14 mouse cellular contexts compared by ENCODE assay signal in genomic region chr7:127013385-127013784, GRCm38 (mm10). TPM values are rescaled to one million over a fixed set of nuclear protein-coding genes. Genes with fewer than 3 reads are reported as not detected.
DNase-seq lines count a peak whose midpoint lies in the region; ATAC-seq and TF ChIP-seq lines count a peak whose summit lies in the region.
"Had no signal": no experiment of that assay in that cellular context is flagged by ENCODE, and none has a peak within 500 bp of the region (broad histone marks: within the 10 kb centered on the region; RNA-seq: fewer than 3 reads in every experiment).

No protein-coding gene starts in this region.

- H3K36me3 ChIP-seq in erythroblast, embryonic 14.5 days (ENCODE audit: control insufficient read depth): peaks cover 51% of the 10 kb centered on the region
- H3K36me3 ChIP-seq in limb, embryonic 13.5 days: peaks cover 45% of the 10 kb centered on the region
- H3K36me3 ChIP-seq in limb, embryonic 10.5 days: peaks cover 48% of the 10 kb centered on the region
- peaks cover 11% of the 10 kb centered on the region; the same call in 1 of the 2 replicates for H3K36me3 ChIP-seq in heart, embryonic 15.5 days
- no peaks in the 10 kb centered on the region for H3K36me3 ChIP-seq in myocyte (ENCODE audit: control insufficient read depth, insufficient read depth)

- no peak overlapping the region for H3K4me2 ChIP-seq in limb, embryonic 13.5 days (replicated peaks)
- peak overlapping the region; percentile 88; the same call in 1 of the 2 replicates for H3K4me2 ChIP-seq in heart, embryonic 15.5 days
- H3K4me2 ChIP-seq in myocyte (ENCODE audit: low read depth): peak overlapping the region; percentile 86

- 92% methylated on average over 6 of the region's 6 CpGs for WGBS in limb, embryonic 13.5 days
- 89% methylated on average over 6 of the region's 6 CpGs for WGBS in limb, embryonic 10.5 days
- 87% methylated on average over 6 of the region's 6 CpGs for WGBS in heart, embryonic 15.5 days

- no peak for TF ChIP-seq POLR2A in myocyte (IDR thresholded peaks at IDR 0.05; ENCODE audit: insufficient read length, low read depth)

- DNase-seq in limb, embryonic 10.5 days (ENCODE audit: low spot score): no peak
- DNase-seq in ovary, postnatal 14 days (ENCODE audit: low spot score): no peak
- DNase-seq in adrenal gland, postnatal 10 days: no peak
- DNase-seq: kidney, adult 8-10 months had no signal

- peak overlapping the region; percentile 62 for H3K4me3 ChIP-seq in erythroblast, embryonic 14.5 days (replicated peaks)
- H3K4me3 ChIP-seq in limb, embryonic 13.5 days: no peak overlapping the region
- H3K4me3 ChIP-seq in limb, embryonic 10.5 days: no peak overlapping the region
- H3K4me3 ChIP-seq in heart, embryonic 15.5 days: 0 out of 2 replicates have a peak overlapping the region, but pooled peaks have one; percentile 56
- peak overlapping the region; percentile 54 for H3K4me3 ChIP-seq in myocyte

- H3K4me1 ChIP-seq in erythroblast, embryonic 14.5 days (ENCODE audit: control insufficient read depth): peaks cover 83% of the 10 kb centered on the region
- peaks cover 32% of the 10 kb centered on the region for H3K4me1 ChIP-seq in limb, embryonic 13.5 days
- peaks cover 32% of the 10 kb centered on the region for H3K4me1 ChIP-seq in limb, embryonic 10.5 days
- peaks cover 42% of the 10 kb centered on the region for H3K4me1 ChIP-seq in heart, embryonic 15.5 days (replicated peaks)

- H3K27ac ChIP-seq in limb, embryonic 13.5 days: no peak overlapping the region
- no peak overlapping the region for H3K27ac ChIP-seq in limb, embryonic 10.5 days
- H3K27ac ChIP-seq in heart, embryonic 15.5 days: no peak overlapping the region
- H3K27ac ChIP-seq: forebrain, embryonic 15.5 days; limb, embryonic 12.5 days; midbrain, embryonic 12.5 days; neural tube, embryonic 13.5 days had no signal

- no peaks in the 10 kb centered on the region for H3K27me3 ChIP-seq in erythroblast, embryonic 14.5 days (ENCODE audit: control insufficient read depth)
- no peaks in the 10 kb centered on the region for H3K27me3 ChIP-seq in limb, embryonic 13.5 days
- no peaks in the 10 kb centered on the region for H3K27me3 ChIP-seq in limb, embryonic 10.5 days (ENCODE audit: low read depth, poor library complexity, severe bottlenecking)
- H3K27me3 ChIP-seq in heart, embryonic 15.5 days: no peaks in the 10 kb centered on the region
- H3K27me3 ChIP-seq in myocyte (ENCODE audit: control insufficient read depth, insufficient read depth, insufficient read length): no peaks in the 10 kb centered on the region
- H3K27me3 ChIP-seq: forebrain, embryonic 15.5 days; limb, embryonic 12.5 days; midbrain, embryonic 12.5 days; neural tube, embryonic 13.5 days had no signal

- no peaks in the 10 kb centered on the region for H3K9me3 ChIP-seq in erythroblast, embryonic 14.5 days (ENCODE audit: control insufficient read depth, low read length)
- H3K9me3 ChIP-seq in limb, embryonic 13.5 days: no peaks in the 10 kb centered on the region
- no peaks in the 10 kb centered on the region for H3K9me3 ChIP-seq in limb, embryonic 10.5 days (replicated peaks)
- no peaks in the 10 kb centered on the region for H3K9me3 ChIP-seq in heart, embryonic 15.5 days (replicated peaks)
- H3K9me3 ChIP-seq: forebrain, embryonic 15.5 days; limb, embryonic 12.5 days; midbrain, embryonic 12.5 days; neural tube, embryonic 13.5 days had no signal

- no peak for ATAC-seq in erythroblast, adult 5-6 weeks (replicated peaks; ENCODE audit: low FRiP score, poor library complexity, severe bottlenecking)
- ATAC-seq in limb, embryonic 13.5 days (ENCODE audit: low FRiP score, low read depth): no peak
- ATAC-seq in heart, embryonic 15.5 days (replicated peaks; ENCODE audit: insufficient number of reproducible peaks, insufficient read depth, low FRiP score, low read depth): no peak
- ATAC-seq: forebrain, embryonic 15.5 days had no signal

- H3ac ChIP-seq in myocyte (ENCODE audit: control insufficient read depth, insufficient read length): no peak overlapping the region

- 0 out of 2 replicates have a peak overlapping the region, but pooled peaks have one; percentile 2 for H3K9ac ChIP-seq in limb, embryonic 13.5 days
- H3K9ac ChIP-seq in heart, embryonic 15.5 days: no peak overlapping the region
- H3K9ac ChIP-seq: forebrain, embryonic 15.5 days; midbrain, embryonic 12.5 days had no signal

- peaks cover 40% of the 10 kb centered on the region for H3K79me2 ChIP-seq in myocyte (ENCODE audit: control insufficient read depth, insufficient read depth)

TF ChIP-seq in myocyte, 11 proteins besides CTCF, POLR2A, EP300 and RAD21:
- TF ChIP-seq REST (IDR thresholded peaks at IDR 0.05; ENCODE audit: insufficient read depth, insufficient read length): no peak
- no peak for TF ChIP-seq E2F4 (IDR thresholded peaks at IDR 0.05; ENCODE audit: insufficient read depth)
- no peak for TF ChIP-seq MYOD1 (IDR thresholded peaks at IDR 0.05; ENCODE audit: control insufficient read depth in 1 of 3, insufficient read length in 2 of 3, low read depth in 2 of 3)
- TF ChIP-seq TCF3 (IDR thresholded peaks at IDR 0.05; ENCODE audit: insufficient read length, low read depth): no peak
- no peak for TF ChIP-seq MYOG (IDR thresholded peaks at IDR 0.05; ENCODE audit: control insufficient read depth in 1 of 3, insufficient read depth in 1 of 3, insufficient read length in 2 of 3, low read depth in 2 of 3)
- no peak for TF ChIP-seq MAX (IDR thresholded peaks at IDR 0.05; ENCODE audit: low read depth)
- TF ChIP-seq CEBPB (IDR thresholded peaks at IDR 0.05; ENCODE audit: insufficient read depth, poor library complexity, severe bottlenecking): no peak
- TF ChIP-seq TCF12 (IDR thresholded peaks at IDR 0.05; ENCODE audit: insufficient read depth, poor library complexity, severe bottlenecking): no peak
- no peak for TF ChIP-seq POLR2AphosphoS2 (IDR thresholded peaks at IDR 0.05; ENCODE audit: insufficient read length, low read depth)
- TF ChIP-seq USF1 (IDR thresholded peaks at IDR 0.05; ENCODE audit: low read depth): no peak
- TF ChIP-seq SRF (IDR thresholded peaks at IDR 0.05; ENCODE audit: control insufficient read depth, insufficient read length, low read depth): no peak

RNA-seq across cellular contexts. Expression of gene Mvp, which starts 1.0 kb away (rescaled TPM):
- 0.87 and 1.2 TPM in 2 replicates for polyA plus RNA-seq in erythroblast, embryonic 14.5 days (2012)
- 1.5 and 1.9 TPM in 2 replicates for total RNA-seq in erythroblast, adult 5-6 weeks (2015; ENCODE audit: low replicate concordance)
- total RNA-seq in erythroblast, adult 5-6 weeks (2017; ENCODE audit: low replicate concordance): 5.5 and 7.7 TPM in 2 replicates
- polyA plus RNA-seq in limb, embryonic 13.5 days (2015; fragmentation: Nextera tagmentation; extraction: Ambion mirVana): 5.5 and 5.6 TPM in 2 replicates
- polyA plus RNA-seq in limb, embryonic 10.5 days (2016; fragmentation: Nextera tagmentation; extraction: Ambion mirVana): 3.3 and 4.0 TPM in 2 replicates
- polyA plus RNA-seq in heart, embryonic 15.5 days (2015; fragmentation: Nextera tagmentation; extraction: Ambion mirVana): 14.5 and 18.1 TPM in 2 replicates
- 111 TPM for polyA plus RNA-seq in myocyte (2012; fragmentation: generic; extraction: Trizol)
- 10 to 100 TPM; 55.7 to 60.9 TPM for total RNA-seq in adrenal gland, postnatal 10 days (2021)

RNA-seq across cellular contexts. Expression of gene Pagr1b, which starts 2.9 kb away (rescaled TPM):
- polyA plus RNA-seq in erythroblast, embryonic 14.5 days (2012): not detected in 2 replicates
- total RNA-seq in erythroblast, adult 5-6 weeks (2015; ENCODE audit: low replicate concordance): not detected in 2 replicates
- total RNA-seq in erythroblast, adult 5-6 weeks (2017; ENCODE audit: low replicate concordance): not detected in 2 replicates
- polyA plus RNA-seq in limb, embryonic 13.5 days (2015; fragmentation: Nextera tagmentation; extraction: Ambion mirVana): 0.31 TPM in 1 of 2 replicates, not detected in the other
- 0.90 TPM in 1 of 2 replicates, not detected in the other for polyA plus RNA-seq in limb, embryonic 10.5 days (2016; fragmentation: Nextera tagmentation; extraction: Ambion mirVana)
- polyA plus RNA-seq in heart, embryonic 15.5 days (2015; fragmentation: Nextera tagmentation; extraction: Ambion mirVana): 0.74 TPM in 1 of 2 replicates, not detected in the other
- polyA plus RNA-seq in myocyte (2012; fragmentation: generic; extraction: Trizol): 0.95 TPM
- total RNA-seq in adrenal gland, postnatal 10 days (2021): not detected
- total RNA-seq: heart, adult 18-20 months had no signal
- polyA plus RNA-seq: forebrain, embryonic 15.5 days had no signal

RNA-seq across cellular contexts. Expression of gene Pagr1a, which starts 3.8 kb away (rescaled TPM):
- polyA plus RNA-seq in erythroblast, embryonic 14.5 days (2012): 8.2 and 13.3 TPM in 2 replicates
- total RNA-seq in erythroblast, adult 5-6 weeks (2015; ENCODE audit: low replicate concordance): 13.4 and 18.8 TPM in 2 replicates
- 7.0 and 7.1 TPM in 2 replicates for total RNA-seq in erythroblast, adult 5-6 weeks (2017; ENCODE audit: low replicate concordance)
- polyA plus RNA-seq in limb, embryonic 13.5 days (2015; fragmentation: Nextera tagmentation; extraction: Ambion mirVana): 48.2 and 70.2 TPM in 2 replicates
- 88.5 and 95.0 TPM in 2 replicates for polyA plus RNA-seq in limb, embryonic 10.5 days (2016; fragmentation: Nextera tagmentation; extraction: Ambion mirVana)
- 59.7 and 73.1 TPM in 2 replicates for polyA plus RNA-seq in heart, embryonic 15.5 days (2015; fragmentation: Nextera tagmentation; extraction: Ambion mirVana)
- 8.1 TPM for polyA plus RNA-seq in myocyte (2012; fragmentation: generic; extraction: Trizol)
- total RNA-seq in adrenal gland, postnatal 10 days (2021): 10 to 100 TPM; 10.1 to 19.1 TPM

RNA-seq across cellular contexts. Expression of gene Gm42742, which starts 7.5 kb away (rescaled TPM):
- polyA plus RNA-seq in erythroblast, embryonic 14.5 days (2012): 15.4 and 20.8 TPM in 2 replicates
- 1.7 and 1.9 TPM in 2 replicates for total RNA-seq in erythroblast, adult 5-6 weeks (2015; ENCODE audit: low replicate concordance)
- total RNA-seq in erythroblast, adult 5-6 weeks (2017; ENCODE audit: low replicate concordance): 8.1 and 9.1 TPM in 2 replicates
- polyA plus RNA-seq in limb, embryonic 13.5 days (2015; fragmentation: Nextera tagmentation; extraction: Ambion mirVana): 52.2 and 64.8 TPM in 2 replicates
- polyA plus RNA-seq in limb, embryonic 10.5 days (2016; fragmentation: Nextera tagmentation; extraction: Ambion mirVana): 30.8 and 44.7 TPM in 2 replicates
- polyA plus RNA-seq in heart, embryonic 15.5 days (2015; fragmentation: Nextera tagmentation; extraction: Ambion mirVana): 15.7 and 16.6 TPM in 2 replicates
- 37.7 TPM for polyA plus RNA-seq in myocyte (2012; fragmentation: generic; extraction: Trizol)
- total RNA-seq in adrenal gland, postnatal 10 days (2021): 10 to 100 TPM; 17.7 to 22.5 TPM

RNA-seq across cellular contexts. Expression of gene Prrt2, which starts 7.6 kb away (rescaled TPM):
- polyA plus RNA-seq in erythroblast, embryonic 14.5 days (2012): 0.04 and 0.17 TPM in 2 replicates
- not detected in 2 replicates for total RNA-seq in erythroblast, adult 5-6 weeks (2015; ENCODE audit: low replicate concordance)
- total RNA-seq in erythroblast, adult 5-6 weeks (2017; ENCODE audit: low replicate concordance): 1.5 TPM in 1 of 2 replicates, not detected in the other
- 6.9 and 10.4 TPM in 2 replicates for polyA plus RNA-seq in limb, embryonic 13.5 days (2015; fragmentation: Nextera tagmentation; extraction: Ambion mirVana)
- polyA plus RNA-seq in limb, embryonic 10.5 days (2016; fragmentation: Nextera tagmentation; extraction: Ambion mirVana): 2.9 and 4.4 TPM in 2 replicates
- 1.9 and 4.1 TPM in 2 replicates for polyA plus RNA-seq in heart, embryonic 15.5 days (2015; fragmentation: Nextera tagmentation; extraction: Ambion mirVana)
- not detected for polyA plus RNA-seq in myocyte (2012; fragmentation: generic; extraction: Trizol)
- 1 to 10 TPM; 3.1 to 5.8 TPM for total RNA-seq in adrenal gland, postnatal 10 days (2021)

Comparison
In these comparisons a context has a peak if more than half of its experiments do, and no peak if none do; other contexts are left out.
1. H3K4me3 ChIP-seq: peak in erythroblast, embryonic 14.5 days (single experiment), heart, embryonic 15.5 days (single experiment) and myocyte (single experiment); none in limb, embryonic 13.5 days (single experiment) and limb, embryonic 10.5 days (single experiment).